Mouse (Mus musculus): ENCODE results near the gene Scaf4. TPM values are rescaled to one million over a fixed set of nuclear protein-coding genes. Genes with fewer than 3 reads are reported as not detected.
"Not testable (repeated sequence)": the region's sequence is repeated elsewhere in the genome, so short reads cannot be mapped to it uniquely, and the experiment has no call there.

Gene Scaf4
- polyA plus RNA-seq, 2 experiments, result 9.0 to 21.8 TPM

- Histone ChIP-seq H3K4me2 (ENCODE audit: low read depth) (peak overlapping the region; percentile 91), H3K4me1 (replicated peaks; ENCODE audit: control insufficient read depth in 2 of 2, insufficient read depth in 2 of 2, low read length in 1 of 2) (peaks cover 24 to 29% of the 10 kb centered on the region in 2 experiments), H3K9me3 (ENCODE audit: control insufficient read depth, low read length) (no peaks in the 10 kb centered on the region), H3K27ac (peak overlapping the region; percentile 89), H3K27me3 (ENCODE audit: control insufficient read depth, insufficient read depth, low read length) (no peaks in the 10 kb centered on the region), H3K4me3 (ENCODE audit: insufficient read depth in 1 of 2, low read depth in 2 of 2, low read length in 2 of 2) (peak overlapping the region; percentile 66 to 90), H3K9ac (replicated peaks) (peak overlapping the region; percentile 91), H3K36me3 (replicated peaks; ENCODE audit: control insufficient read depth, insufficient read depth, low read depth) (peaks cover 32% of the 10 kb centered on the region)
- under 1% methylated on average over 47 of the region's 52 CpGs for WGBS (ENCODE audit: insufficient replicate concordance)
- TF ChIP-seq EP300 (IDR thresholded peaks at IDR 0.05; ENCODE audit: low read depth) (no peak), CTCF (IDR thresholded peaks at IDR 0.05; ENCODE audit: low read depth) (no peak)
- ATAC-seq (ENCODE audit: insufficient read depth), result peak; percentile 81
- peak; percentile 30 to 57 (median 56) for DNase-seq (ENCODE audit: low read depth in 3 of 3, low spot score in 3 of 3)
Measured at GRCm38 (mm10) chr16:90220892-90221431, 63.3 kb downstream of the Scaf4 start.

DNA sequence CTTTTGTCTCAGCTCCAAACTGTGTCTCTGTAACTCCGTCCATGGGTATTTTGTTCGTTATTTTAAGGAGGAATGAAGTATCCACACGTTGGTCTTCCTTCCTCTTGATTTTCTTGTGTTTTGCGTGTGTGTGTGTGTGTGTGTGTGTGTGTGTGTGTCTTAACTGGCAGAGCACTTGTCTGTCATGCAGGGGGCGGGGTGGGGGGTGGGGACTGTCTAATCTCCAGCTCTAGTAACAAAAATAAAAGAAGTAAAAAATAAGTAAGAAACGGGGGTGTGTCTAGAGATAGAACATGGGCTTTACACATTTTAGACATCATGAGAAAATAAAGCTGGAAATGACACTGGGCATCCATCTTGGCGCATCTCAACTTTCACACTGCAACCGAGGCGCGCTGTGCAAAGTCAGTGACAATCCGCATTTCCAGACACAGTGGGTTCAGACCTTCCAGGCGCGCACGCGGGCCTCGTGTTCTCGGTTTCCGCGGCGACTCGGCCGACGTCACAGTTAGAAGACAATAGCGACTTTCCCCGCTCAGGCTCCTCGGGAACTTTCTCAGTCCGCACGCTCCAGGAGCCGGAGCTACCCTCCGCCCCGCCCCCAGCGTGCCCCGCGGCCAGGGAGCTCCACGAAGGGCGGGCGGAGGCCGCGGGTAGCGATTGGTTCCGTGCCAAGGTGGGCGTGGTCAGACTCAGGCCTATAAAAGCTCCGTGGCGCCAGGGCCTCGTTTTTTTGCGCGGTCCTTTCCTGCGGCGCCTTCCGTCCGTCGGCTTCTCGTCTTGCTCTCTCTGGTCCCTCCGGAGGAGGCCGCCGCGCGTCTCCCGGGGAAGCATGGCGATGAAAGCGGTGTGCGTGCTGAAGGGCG is 64.0 kb downstream of the Scaf4 start, which contains the start of gene Sod1:
TSS of gene Sod1 (plus strand) at position 729 of the 866 bp plus-strand sequence.
- peak within 1 kb of the TSS; percentile 66 to 90 for H3K4me3 ChIP-seq (ENCODE audit: insufficient read depth in 1 of 2, low read depth in 2 of 2, low read length in 2 of 2)
- peaks cover 25% of the 10 kb centered on the region for H3K36me3 ChIP-seq (replicated peaks; ENCODE audit: control insufficient read depth, insufficient read depth, low read depth)
- no peaks in the 10 kb centered on the region for H3K9me3 ChIP-seq (ENCODE audit: control insufficient read depth, low read length)
- WGBS (ENCODE audit: insufficient replicate concordance), result under 1% methylated on average over 63 of the region's 63 CpGs
- peak; percentile 85 to 90 (median 87) for DNase-seq (ENCODE audit: low read depth in 3 of 3, low spot score in 3 of 3)
- peaks cover 26 to 32% of the 10 kb centered on the region in 2 experiments for H3K4me1 ChIP-seq (replicated peaks; ENCODE audit: control insufficient read depth in 2 of 2, insufficient read depth in 2 of 2, low read length in 1 of 2)
- TF ChIP-seq CTCF (IDR thresholded peaks at IDR 0.05; ENCODE audit: low read depth), result no peak
- TF ChIP-seq EP300 (IDR thresholded peaks at IDR 0.05; ENCODE audit: low read depth), result no peak
- peak within 1 kb of the TSS; percentile 91 for H3K4me2 ChIP-seq (ENCODE audit: low read depth)
- H3K9ac ChIP-seq (replicated peaks), result peak within 1 kb of the TSS; percentile 91
- ATAC-seq (ENCODE audit: insufficient read depth), result peak; percentile 95
- H3K27me3 ChIP-seq (ENCODE audit: control insufficient read depth, insufficient read depth, low read length), result no peaks in the 10 kb centered on the region
- H3K27ac ChIP-seq, result peak within 1 kb of the TSS; percentile 89

- not testable (repeated sequence) for DNase-seq (ENCODE audit: low read depth in 3 of 3, low spot score in 3 of 3); H3K9me3 ChIP-seq (ENCODE audit: control insufficient read depth, low read length); H3K9ac ChIP-seq (replicated peaks); H3K27me3 ChIP-seq (ENCODE audit: control insufficient read depth, insufficient read depth, low read length); ATAC-seq (ENCODE audit: insufficient read depth); H3K27ac ChIP-seq; H3K4me3 ChIP-seq (ENCODE audit: insufficient read depth in 1 of 2, low read depth in 2 of 2, low read length in 2 of 2)
- peak overlapping the region; percentile 91 for H3K4me2 ChIP-seq (ENCODE audit: low read depth)
- peaks cover 16% of the 10 kb centered on the region for H3K36me3 ChIP-seq (replicated peaks; ENCODE audit: control insufficient read depth, insufficient read depth, low read depth)
- WGBS (ENCODE audit: insufficient replicate concordance), result 45% methylated on average over 4 of the region's 4 CpGs
- H3K4me1 ChIP-seq (replicated peaks; ENCODE audit: control insufficient read depth in 2 of 2, insufficient read depth in 2 of 2, low read length in 1 of 2), result peaks cover 33 to 37% of the 10 kb centered on the region in 2 experiments
Measured at GRCm38 (mm10) chr16:90219445-90219844, 64.9 kb downstream of the Scaf4 start.

- no peak overlapping the region for H3K4me3 ChIP-seq (ENCODE audit: insufficient read depth in 1 of 2, low read depth in 2 of 2, low read length in 2 of 2)
- H3K27ac ChIP-seq, result peak overlapping the region; percentile 31; the same call in 1 of the 2 replicates
- no peak overlapping the region for H3K9ac ChIP-seq (replicated peaks)
- ATAC-seq (ENCODE audit: insufficient read depth) (no peak), DNase-seq (ENCODE audit: low read depth in 3 of 3, low spot score in 3 of 3) (no peak)
- no peak for TF ChIP-seq EP300 (IDR thresholded peaks at IDR 0.05; ENCODE audit: low read depth)
- TF ChIP-seq CTCF (IDR thresholded peaks at IDR 0.05; ENCODE audit: low read depth), result no peak
- H3K4me1 ChIP-seq (replicated peaks; ENCODE audit: control insufficient read depth in 2 of 2, insufficient read depth in 2 of 2, low read length in 1 of 2), result peaks cover 37 to 45% of the 10 kb centered on the region in 2 experiments
- 30% methylated on average over 4 of the region's 4 CpGs for WGBS (ENCODE audit: insufficient replicate concordance)
- H3K27me3 ChIP-seq (ENCODE audit: control insufficient read depth, insufficient read depth, low read length), result no peaks in the 10 kb centered on the region
- no peaks in the 10 kb centered on the region for H3K9me3 ChIP-seq (ENCODE audit: control insufficient read depth, low read length)
- no peak overlapping the region for H3K4me2 ChIP-seq (ENCODE audit: low read depth)
- peaks cover 1% of the 10 kb centered on the region for H3K36me3 ChIP-seq (replicated peaks; ENCODE audit: control insufficient read depth, insufficient read depth, low read depth)
Measured at GRCm38 (mm10) chr16:90217926-90218325, 66.4 kb downstream of the Scaf4 start.

DNA sequence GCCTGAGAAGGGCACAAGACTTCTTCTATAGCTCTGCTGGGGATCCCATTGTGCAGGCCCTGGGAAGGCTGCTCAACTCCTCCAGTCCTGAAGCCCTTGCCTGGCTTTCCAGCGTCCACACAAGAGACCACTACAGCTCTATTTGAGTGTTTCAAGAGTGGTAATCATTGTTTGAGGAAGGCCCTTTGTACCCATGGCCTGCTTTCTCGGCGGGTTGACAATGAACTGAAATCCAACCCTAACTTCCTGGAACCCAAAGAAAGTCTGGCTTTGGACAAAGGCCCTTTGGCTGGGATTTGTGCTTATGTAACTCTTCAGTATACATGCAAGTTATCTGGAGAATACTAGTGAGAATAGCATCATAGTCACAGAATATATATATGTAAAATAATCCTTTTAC is 66.9 kb downstream of the Scaf4 start:
- no peak overlapping the region for H3K4me3 ChIP-seq (ENCODE audit: insufficient read depth in 1 of 2, low read depth in 2 of 2, low read length in 2 of 2)
- no peak for DNase-seq (ENCODE audit: low read depth in 3 of 3, low spot score in 3 of 3)
- TF ChIP-seq CTCF (IDR thresholded peaks at IDR 0.05; ENCODE audit: low read depth) (no peak), EP300 (IDR thresholded peaks at IDR 0.05; ENCODE audit: low read depth) (no peak)
- no peaks in the 10 kb centered on the region; the same call in 1 of the 2 replicates for H3K36me3 ChIP-seq (replicated peaks; ENCODE audit: control insufficient read depth, insufficient read depth, low read depth)
- H3K27ac ChIP-seq, result no peak overlapping the region; the same call in 1 of the 2 replicates
- ATAC-seq (ENCODE audit: insufficient read depth), result no peak
- no peak overlapping the region for H3K4me2 ChIP-seq (ENCODE audit: low read depth)
- no peak overlapping the region for H3K9ac ChIP-seq (replicated peaks)
- 51% methylated on average over 3 of the region's 3 CpGs for WGBS (ENCODE audit: insufficient replicate concordance)
- no peaks in the 10 kb centered on the region for H3K9me3 ChIP-seq (ENCODE audit: control insufficient read depth, low read length)
- peaks cover 35 to 45% of the 10 kb centered on the region in 2 experiments for H3K4me1 ChIP-seq (replicated peaks; ENCODE audit: control insufficient read depth in 2 of 2, insufficient read depth in 2 of 2, low read length in 1 of 2)
- H3K27me3 ChIP-seq (ENCODE audit: control insufficient read depth, insufficient read depth, low read length), result no peaks in the 10 kb centered on the region
